Mouse (Mus musculus) thymus, adult 2 months (tissue): ENCODE data around the gene Ankrd12. TPM values are rescaled to one million over a fixed set of nuclear protein-coding genes. Genes with fewer than 3 reads are reported as not detected.

Source experiments
- DNase-seq: peaks from one replicate; pipeline ENCODE4 v3.0.0; 2021
- H3K27ac ChIP-seq: fragments of 200-500 bp; 2 replicates; pipeline ENCODE4 v1.5.1; 2012; ENCODE audit warnings: low read length, control low read depth; ENCODE audit not compliant: control insufficient read depth, insufficient read depth
- H3K27me3 ChIP-seq: fragments of 200-500 bp; 2 replicates; pipeline ENCODE4 v1.6.1; 2012; ENCODE audit warnings: mild to moderate bottlenecking, low read length, moderate library complexity, mixed read lengths; ENCODE audit not compliant: control insufficient read depth, insufficient read depth
- H3K36me3 ChIP-seq: fragments of 200-500 bp; 2 replicates; pipeline ENCODE4 v1.6.1; 2012; ENCODE audit warnings: mild to moderate bottlenecking, low read length, moderate library complexity; ENCODE audit not compliant: control insufficient read depth, insufficient read depth
- H3K4me1 ChIP-seq: fragments of 200-500 bp; replicated peaks from 2 replicates; pipeline ENCODE4 v1.6.1; 2012; ENCODE audit warnings: low read length; ENCODE audit not compliant: control insufficient read depth, insufficient read depth
- H3K4me3 ChIP-seq: fragments of 200-500 bp; 2 replicates; pipeline ENCODE4 v1.5.1; 2012; ENCODE audit warnings: mild to moderate bottlenecking, low read length, control low read depth, moderate library complexity; ENCODE audit not compliant: control insufficient read depth, insufficient read depth
- CTCF ChIP-seq: fragments of 200-500 bp; IDR thresholded peaks from 2 replicates; pipeline ENCODE4 v1.5.1; 2012; ENCODE audit warnings: mild to moderate bottlenecking, control low read depth, low read length, moderate library complexity, borderline replicate concordance; ENCODE audit not compliant: control insufficient read depth, poor library complexity, insufficient read depth; ENCODE audit errors: extremely low read depth
- POLR2A ChIP-seq: fragments of 200-500 bp; IDR thresholded peaks from 2 replicates; pipeline ENCODE4 v1.6.1; 2012; ENCODE audit warnings: mild to moderate bottlenecking, low read length, control low read depth, moderate library complexity; ENCODE audit not compliant: control insufficient read depth, poor library complexity, insufficient read depth; ENCODE audit errors: extremely low read depth
- WGBS: fragments of 180-500 bp; shearing (Covaris S2); methylation state at CpG from one replicate; pipeline ENCODE4 v1.1.7; 2018; 5-methylcytosine and 5-hydroxymethylcytosine counted together
- polyA plus RNA-seq: library from polyadenylated mRNA; depleted of rRNA; stranded (reverse); fragments of >200 nt; gene quantifications from 2 replicates; pipeline ENCODE4 v1.2.3, GENCODE M21; 2012

Ankrd12 gene
- polyA plus RNA-seq, 1 experiment = 7.9 TPM

GRCm38 (mm10) chr17:65953959-65954358 is 122.9 kb downstream of the Ankrd12 start:
- H3K4me3 ChIP-seq = no peak overlapping the region
- no peaks in the 10 kb centered on the region for H3K27me3 ChIP-seq
- DNase-seq = no peak
- 39% methylated on average over 4 of the region's 4 CpGs for WGBS
- TF ChIP-seq CTCF = no peak
- no peak for TF ChIP-seq POLR2A
- peaks cover 31% of the 10 kb centered on the region for H3K4me1 ChIP-seq
- no peak overlapping the region; the same call in 1 of the 2 replicates for H3K27ac ChIP-seq
- no peaks in the 10 kb centered on the region for H3K36me3 ChIP-seq

GRCm38 (mm10) chr17:65952083-65952482 is 124.8 kb downstream of the Ankrd12 start:
- no peak overlapping the region for H3K27ac ChIP-seq
- no peaks in the 10 kb centered on the region for H3K36me3 ChIP-seq
- WGBS = 81% methylated on average over 5 of the region's 5 CpGs
- peaks cover 23% of the 10 kb centered on the region for H3K4me1 ChIP-seq
- H3K4me3 ChIP-seq = no peak overlapping the region
- no peaks in the 10 kb centered on the region for H3K27me3 ChIP-seq
- TF ChIP-seq CTCF = no peak
- DNase-seq = peak; percentile 35

GRCm38 (mm10) chr17:65950622-65951404 is 126.1 kb downstream of the Ankrd12 start, which contains the start of gene Twsg1:
Twsg1 (minus strand) TSS chr17:65951226.
- H3K27ac ChIP-seq = no peak within 1 kb of the TSS
- under 1% methylated on average over 87 of the region's 87 CpGs for WGBS

GRCm38 (mm10) chr17:65950183-65950582 is 126.7 kb downstream of the Ankrd12 start:
- Histone ChIP-seq H3K4me3 (peak overlapping the region; percentile 77), H3K27me3 (no peaks in the 10 kb centered on the region), H3K36me3 (no peaks in the 10 kb centered on the region), H3K27ac (no peak overlapping the region), H3K4me1 (peaks cover 17% of the 10 kb centered on the region)
- 45% methylated on average over 7 of the region's 7 CpGs for WGBS
- no peak for TF ChIP-seq POLR2A
- TF ChIP-seq CTCF = no peak
- no peak for DNase-seq

More at GRCm38 (mm10) chr17:65950622-65951404, 126.1 kb downstream of the Ankrd12 start, which contains the start of gene Twsg1:
- peak; percentile 98 for DNase-seq
- no peaks in the 10 kb centered on the region for H3K36me3 ChIP-seq
- H3K4me3 ChIP-seq = peak within 1 kb of the TSS; percentile 77
- TF ChIP-seq CTCF (peak; percentile 83), POLR2A (peak; percentile 84)
- H3K27me3 ChIP-seq = no peaks in the 10 kb centered on the region
- peaks cover 17% of the 10 kb centered on the region for H3K4me1 ChIP-seq

- Histone ChIP-seq H3K36me3 (no peaks in the 10 kb centered on the region), H3K27me3 (no peaks in the 10 kb centered on the region), H3K4me1 (peaks cover 6% of the 10 kb centered on the region; the same call in 1 of the 2 replicates), H3K4me3 (no peak overlapping the region), H3K27ac (no peak overlapping the region)
- DNase-seq = no peak
- TF ChIP-seq POLR2A = no peak
- TF ChIP-seq CTCF = no peak
- WGBS = 83% methylated on average over 8 of the region's 8 CpGs
Observed at GRCm38 (mm10) chr17:65947307-65947706, 129.6 kb downstream of the Ankrd12 start.

GRCm38 (mm10) chr17:65945420-65945819 is 131.5 kb downstream of the Ankrd12 start:
- no peaks in the 10 kb centered on the region for H3K36me3 ChIP-seq
- no peak overlapping the region for H3K27ac ChIP-seq
- no peak for DNase-seq
- no peak overlapping the region for H3K4me3 ChIP-seq
- H3K4me1 ChIP-seq = peaks cover 3% of the 10 kb centered on the region; the same call in 1 of the 2 replicates
- TF ChIP-seq CTCF (no peak), POLR2A (no peak)
- no peaks in the 10 kb centered on the region for H3K27me3 ChIP-seq
- 94% methylated on average over 2 of the region's 2 CpGs for WGBS
